Mouse (Mus musculus) CD4-positive, CD25-positive, alpha-beta regulatory T cell, adult 2 months (primary cell): ENCODE measurements around the gene Rab37.

Experiments
- DNase-seq: peaks from one replicate; pipeline ENCODE4 v3.0.0-alpha.2; 2012; ENCODE audit warnings: low read depth, low spot score

Rab37 gene

GRCm38 (mm10) chr11:115164976-115165374, 73.7 kb downstream of the Rab37 start:
- no peak for DNase-seq

GRCm38 (mm10) chr11:115166776-115167175, 75.5 kb downstream of the Rab37 start:
- no peak for DNase-seq

- peak; percentile 40 for DNase-seq
These were observed 76.5 kb downstream of the Rab37 start for GRCm38 (mm10) chr11:115167631-115168249.

- no peak for DNase-seq
These were observed 78.2 kb downstream of the Rab37 start for GRCm38 (mm10) chr11:115169430-115169829.

GRCm38 (mm10) chr11:115171125-115171524, 79.9 kb downstream of the Rab37 start:
- DNase-seq, result no peak

- peak; percentile 56 for DNase-seq
These were observed 81.6 kb downstream of the Rab37 start for GRCm38 (mm10) chr11:115172825-115173287.

GRCm38 (mm10) chr11:115173549-115174339, 82.5 kb downstream of the Rab37 start:
- peak; percentile 80 for DNase-seq

GRCm38 (mm10) chr11:115176399-115177190, 85.4 kb downstream of the Rab37 start:
- DNase-seq, result no peak

- DNase-seq, result no peak
These were observed 86.4 kb downstream of the Rab37 start for GRCm38 (mm10) chr11:115177559-115178195.

- no peak for DNase-seq
These were observed 87.5 kb downstream of the Rab37 start for GRCm38 (mm10) chr11:115178766-115179165.

GRCm38 (mm10) chr11:115179191-115179590, 88.0 kb downstream of the Rab37 start:
- DNase-seq, result no peak

- no peak for DNase-seq
These were observed 88.7 kb downstream of the Rab37 start for GRCm38 (mm10) chr11:115179881-115180280.

- peak; percentile 92 for DNase-seq
These were observed 90.8 kb downstream of the Rab37 start for GRCm38 (mm10) chr11:115181913-115182638.

GRCm38 (mm10) chr11:115184973-115185372, 93.7 kb downstream of the Rab37 start:
- peak; percentile 56 for DNase-seq

- peak; percentile 100 for DNase-seq
These were observed 96.0 kb downstream of the Rab37 start, which contains the start of gene Tmem104 for GRCm38 (mm10) chr11:115187224-115187639. Gene Tmem104, plus strand, starts transcription at chr11:115187487.

- peak; percentile 70 for DNase-seq
These were observed 96.5 kb downstream of the Rab37 start, which contains the start of gene Nat9 for GRCm38 (mm10) chr11:115187693-115188092. Gene Nat9, minus strand, starts transcription at chr11:115187859.

- no peak for DNase-seq
These were observed 97.5 kb downstream of the Rab37 start for GRCm38 (mm10) chr11:115188539-115189231.

- no peak for DNase-seq
These were observed 98.1 kb downstream of the Rab37 start for GRCm38 (mm10) chr11:115189304-115189703.

- DNase-seq, result peak; percentile 37
These were observed 100.9 kb downstream of the Rab37 start for GRCm38 (mm10) chr11:115192180-115192579.

GRCm38 (mm10) chr11:115194693-115195092, 103.5 kb downstream of the Rab37 start:
- no peak for DNase-seq
